Mouse (Mus musculus) C2C12 (cell line): ENCODE results near the gene Spindoc.

ENCODE experiments used
- CTCF ChIP-seq: IDR thresholded peaks from one replicate; pipeline ENCODE4 v1.5.1; 2011; ENCODE audit not compliant: control insufficient read depth, insufficient read depth, insufficient read length
- MAX ChIP-seq: IDR thresholded peaks from one replicate; pipeline ENCODE4 v1.6.1; 2011; ENCODE audit warnings: mild to moderate bottlenecking, control low read depth
- USF1 ChIP-seq: IDR thresholded peaks from one replicate; pipeline ENCODE4 v1.6.1; 2011; ENCODE audit warnings: low read depth, mild to moderate bottlenecking, control low read depth, moderate library complexity

DNA sequence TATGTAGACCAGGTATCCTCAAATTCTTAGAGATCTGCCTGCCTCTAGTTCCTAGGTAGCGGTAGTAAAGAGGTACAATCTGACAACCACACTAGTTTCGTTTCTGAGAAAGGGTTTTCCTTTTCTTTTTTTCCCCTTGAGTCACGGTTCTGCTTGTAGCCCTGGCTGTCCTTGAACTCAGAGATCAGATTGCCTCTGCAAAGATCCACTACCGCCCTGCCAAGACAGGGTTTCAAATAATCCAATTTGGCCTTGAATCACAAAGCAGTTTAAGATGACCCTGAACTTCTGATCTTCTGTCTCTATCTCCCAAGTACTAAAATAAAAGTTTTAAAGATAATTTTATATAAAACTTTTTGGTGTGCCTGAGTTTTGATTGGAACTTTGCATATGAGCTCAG is 65.1 kb downstream of the Spindoc start:
- TF ChIP-seq USF1 (no peak), CTCF (no peak), MAX (no peak)
